Mouse (Mus musculus) testis, adult 2 months (tissue): ENCODE data around the gene Reep6.

ENCODE experiments used
- CTCF ChIP-seq: fragments of 200-500 bp; IDR thresholded peaks from 2 replicates; pipeline ENCODE4 v1.5.1; 2012; ENCODE audit warnings: low read depth, mild to moderate bottlenecking, inconsistent platforms, low read length, moderate library complexity; ENCODE audit not compliant: control insufficient read depth, insufficient read depth, insufficient replicate concordance
- POLR2A ChIP-seq: fragments of 200-500 bp; IDR thresholded peaks from 2 replicates; pipeline ENCODE4 v1.6.1; 2012; ENCODE audit warnings: low read depth, mild to moderate bottlenecking, inconsistent platforms, low read length, moderate library complexity; ENCODE audit not compliant: control insufficient read depth

GRCm38 (mm10) chr10:80299301-80299700 lies 30.5 kb upstream of the Reep6 start:
- no peak for TF ChIP-seq CTCF
- TF ChIP-seq POLR2A: no peak
